ENCODE assay signal across 29 mouse cellular contexts in genomic region chr4:44016791-44017190, GRCm38 (mm10). TPM values are rescaled to one million over a fixed set of nuclear protein-coding genes. Genes with fewer than 3 reads are reported as not detected.
DNase-seq lines count a peak whose midpoint lies in the region; ATAC-seq lines count a peak whose summit lies in the region.
"Had no signal": no experiment of that assay in that cellular context is flagged by ENCODE, and none has a peak within 500 bp of the region (broad histone marks: within the 10 kb centered on the region; RNA-seq: fewer than 3 reads in every experiment).

No protein-coding gene starts in this region.

- H3K9ac ChIP-seq in intestine, embryonic 16.5 days (ENCODE audit: low read depth, low read length), result no peak overlapping the region
- no peak overlapping the region for H3K9ac ChIP-seq in kidney, embryonic 15.5 days
- no peak overlapping the region for H3K9ac ChIP-seq in forebrain, embryonic 16.5 days (replicated peaks; ENCODE audit: low read depth, low read length)
- H3K9ac ChIP-seq in midbrain, embryonic 16.5 days (ENCODE audit: low read depth, low read length), result no peak overlapping the region
- H3K9ac ChIP-seq: heart, embryonic 15.5 days; limb, embryonic 12.5 days; lung, embryonic 15.5 days; midbrain, embryonic 15.5 days; stomach, embryonic 15.5 days had no signal

- intact Hi-C loops in heart, postnatal 14 days (cut with DNase I), result no loop called here

- H3K4me2 ChIP-seq in intestine, embryonic 16.5 days (ENCODE audit: low read depth, low read length), result 0 out of 2 replicates have a peak overlapping the region, but pooled peaks have one; percentile 11
- H3K4me2 ChIP-seq in kidney, embryonic 15.5 days, result no peak overlapping the region
- H3K4me2 ChIP-seq in forebrain, embryonic 16.5 days (ENCODE audit: low read length), result no peak overlapping the region
- H3K4me2 ChIP-seq in midbrain, embryonic 16.5 days (ENCODE audit: low read length), result no peak overlapping the region
- H3K4me2 ChIP-seq: heart, embryonic 15.5 days; limb, embryonic 12.5 days; lung, embryonic 15.5 days; midbrain, embryonic 15.5 days; stomach, embryonic 15.5 days had no signal

- peak; percentile 61 for DNase-seq in heart, embryonic 10.5 days (ENCODE audit: low spot score)
- no peak for DNase-seq in heart, postnatal 14 days
- DNase-seq in kidney, postnatal 36 days, result peak; percentile 73 to 79
- no peak for DNase-seq in embryo, embryonic 10 days (ENCODE audit: low spot score)
- DNase-seq: adrenal gland, postnatal 25 days; cerebellum, adult 11 months; cerebellum, adult 9-11 months; gastrocnemius, postnatal 36 days; liver, embryonic 13.5 days; right cerebral cortex, postnatal 4 days; thymus, postnatal 36 days had no signal

- ATAC-seq in intestine, embryonic 16.5 days, result peak; percentile 36; the same call in 1 of the 2 replicates
- ATAC-seq in kidney, embryonic 15.5 days (replicated peaks; ENCODE audit: low FRiP score), result no peak
- ATAC-seq in forebrain, embryonic 16.5 days, result no peak
- no peak for ATAC-seq in midbrain, embryonic 16.5 days
- ATAC-seq: hindbrain, embryonic 16.5 days; midbrain, embryonic 15.5 days had no signal

- no peaks in the 10 kb centered on the region for H3K9me3 ChIP-seq in heart, embryonic 10.5 days
- no peaks in the 10 kb centered on the region for H3K9me3 ChIP-seq in intestine, embryonic 16.5 days (ENCODE audit: control insufficient read depth, low read length)
- no peaks in the 10 kb centered on the region for H3K9me3 ChIP-seq in kidney, embryonic 15.5 days (replicated peaks)
- H3K9me3 ChIP-seq in forebrain, embryonic 16.5 days (ENCODE audit: control insufficient read depth, low read length), result no peaks in the 10 kb centered on the region
- H3K9me3 ChIP-seq in midbrain, embryonic 16.5 days (replicated peaks; ENCODE audit: control insufficient read depth, low read length, poor library complexity, severe bottlenecking), result no peaks in the 10 kb centered on the region
- H3K9me3 ChIP-seq: heart, embryonic 15.5 days; limb, embryonic 12.5 days; liver, embryonic 13.5 days; lung, embryonic 15.5 days; midbrain, embryonic 15.5 days; stomach, embryonic 15.5 days had no signal

- peaks cover 50% of the 10 kb centered on the region for H3K36me3 ChIP-seq in heart, embryonic 10.5 days
- peaks cover 11% of the 10 kb centered on the region; the same call in 1 of the 2 replicates for H3K36me3 ChIP-seq in intestine, embryonic 16.5 days (ENCODE audit: control insufficient read depth, insufficient read depth, low read length)
- H3K36me3 ChIP-seq in kidney, embryonic 15.5 days, result peaks cover 39% of the 10 kb centered on the region
- peaks cover 10% of the 10 kb centered on the region; the same call in 1 of the 2 replicates for H3K36me3 ChIP-seq in forebrain, embryonic 16.5 days (ENCODE audit: control insufficient read depth, insufficient read depth)
- H3K36me3 ChIP-seq in midbrain, embryonic 16.5 days (ENCODE audit: control insufficient read depth, insufficient read depth, low read length), result peaks cover 8% of the 10 kb centered on the region

- 93% methylated on average over 12 of the region's 12 CpGs for WGBS in heart, embryonic 10.5 days
- 71% methylated on average over 12 of the region's 12 CpGs for WGBS in intestine, embryonic 16.5 days
- WGBS in kidney, embryonic 15.5 days, result 83% methylated on average over 12 of the region's 12 CpGs
- 96% methylated on average over 12 of the region's 12 CpGs for WGBS in forebrain, embryonic 16.5 days
- WGBS in midbrain, embryonic 16.5 days, result 98% methylated on average over 12 of the region's 12 CpGs

- peaks cover 37% of the 10 kb centered on the region for H3K4me1 ChIP-seq in heart, embryonic 10.5 days
- peaks cover 24% of the 10 kb centered on the region for H3K4me1 ChIP-seq in intestine, embryonic 16.5 days (ENCODE audit: control insufficient read depth, insufficient read depth, low read length)
- peaks cover 46% of the 10 kb centered on the region for H3K4me1 ChIP-seq in kidney, embryonic 15.5 days
- H3K4me1 ChIP-seq in forebrain, embryonic 16.5 days (replicated peaks; ENCODE audit: control insufficient read depth, insufficient read depth, low read length), result peaks cover 21% of the 10 kb centered on the region
- H3K4me1 ChIP-seq in midbrain, embryonic 16.5 days (ENCODE audit: control insufficient read depth, insufficient read depth, low read length), result peaks cover 23% of the 10 kb centered on the region

- no peak overlapping the region for H3K4me3 ChIP-seq in heart, embryonic 10.5 days
- H3K4me3 ChIP-seq in intestine, embryonic 16.5 days (ENCODE audit: low read length), result no peak overlapping the region
- no peak overlapping the region for H3K4me3 ChIP-seq in kidney, embryonic 15.5 days (replicated peaks)
- no peak overlapping the region for H3K4me3 ChIP-seq in forebrain, embryonic 16.5 days (replicated peaks; ENCODE audit: low read length)
- no peak overlapping the region for H3K4me3 ChIP-seq in midbrain, embryonic 16.5 days (ENCODE audit: low read depth, low read length)
- H3K4me3 ChIP-seq: heart, embryonic 15.5 days; limb, embryonic 12.5 days; liver, embryonic 13.5 days; lung, embryonic 15.5 days; midbrain, embryonic 15.5 days; stomach, embryonic 15.5 days had no signal

- no peaks in the 10 kb centered on the region for H3K27me3 ChIP-seq in heart, embryonic 10.5 days (ENCODE audit: insufficient read depth, poor library complexity, severe bottlenecking)
- no peaks in the 10 kb centered on the region for H3K27me3 ChIP-seq in intestine, embryonic 16.5 days (replicated peaks; ENCODE audit: control insufficient read depth, insufficient read depth, low read length)
- no peaks in the 10 kb centered on the region for H3K27me3 ChIP-seq in kidney, embryonic 15.5 days
- H3K27me3 ChIP-seq in forebrain, embryonic 16.5 days (replicated peaks; ENCODE audit: control insufficient read depth, insufficient read depth, low read length), result no peaks in the 10 kb centered on the region
- H3K27me3 ChIP-seq in midbrain, embryonic 16.5 days (ENCODE audit: control insufficient read depth, insufficient read depth, low read depth, low read length), result peaks cover 7% of the 10 kb centered on the region
- H3K27me3 ChIP-seq: heart, embryonic 15.5 days; limb, embryonic 12.5 days; liver, embryonic 13.5 days; lung, embryonic 15.5 days; stomach, embryonic 15.5 days had no signal

- H3K27ac ChIP-seq in heart, embryonic 10.5 days, result no peak overlapping the region
- 0 out of 2 replicates have a peak overlapping the region, but pooled peaks have one; percentile 4 for H3K27ac ChIP-seq in intestine, embryonic 16.5 days (ENCODE audit: low read length)
- 0 out of 2 replicates have a peak overlapping the region, but pooled peaks have one; percentile 9 for H3K27ac ChIP-seq in kidney, embryonic 15.5 days
- H3K27ac ChIP-seq in forebrain, embryonic 16.5 days (ENCODE audit: low read length), result no peak overlapping the region
- H3K27ac ChIP-seq in midbrain, embryonic 16.5 days (ENCODE audit: low read length), result no peak overlapping the region
- H3K27ac ChIP-seq: heart, embryonic 15.5 days; limb, embryonic 12.5 days; lung, embryonic 15.5 days; midbrain, embryonic 15.5 days; stomach, embryonic 15.5 days had no signal

RNA-seq across cellular contexts. Expression of gene Clta, which starts 12.5 kb away (rescaled TPM):
- polyA plus RNA-seq in heart, embryonic 10.5 days (2016; fragmentation: Nextera tagmentation; extraction: Ambion mirVana), result 156 and 170 TPM in 2 replicates
- 10 to 100 TPM; 83.0 to 91.0 TPM for total RNA-seq in heart, postnatal 14 days (2021)
- polyA plus RNA-seq in intestine, embryonic 16.5 days (2015; fragmentation: Nextera tagmentation; extraction: Ambion mirVana), result 241 and 256 TPM in 2 replicates
- 231 and 236 TPM in 2 replicates for polyA plus RNA-seq in kidney, embryonic 15.5 days (2015; fragmentation: Nextera tagmentation; extraction: Ambion mirVana)
- polyA plus RNA-seq in forebrain, embryonic 16.5 days (2015; fragmentation: Nextera tagmentation; extraction: Ambion mirVana), result 296 and 297 TPM in 2 replicates
- 340 and 348 TPM in 2 replicates for polyA plus RNA-seq in midbrain, embryonic 16.5 days (2015; fragmentation: Nextera tagmentation; extraction: Ambion mirVana)

RNA-seq across cellular contexts. Expression of gene Ccin, which starts 33.5 kb away (rescaled TPM):
- polyA plus RNA-seq in heart, embryonic 10.5 days (2016; fragmentation: Nextera tagmentation; extraction: Ambion mirVana), result not detected in 2 replicates
- total RNA-seq in heart, postnatal 14 days (2021), result not detected
- polyA plus RNA-seq in intestine, embryonic 16.5 days (2015; fragmentation: Nextera tagmentation; extraction: Ambion mirVana), result not detected in 2 replicates
- not detected in 2 replicates for polyA plus RNA-seq in kidney, embryonic 15.5 days (2015; fragmentation: Nextera tagmentation; extraction: Ambion mirVana)
- polyA plus RNA-seq in forebrain, embryonic 16.5 days (2015; fragmentation: Nextera tagmentation; extraction: Ambion mirVana), result not detected in 2 replicates
- polyA plus RNA-seq in midbrain, embryonic 16.5 days (2015; fragmentation: Nextera tagmentation; extraction: Ambion mirVana), result not detected in 2 replicates
- total RNA-seq: adrenal gland, postnatal 25 days; gastrocnemius, adult 18-20 months; gastrocnemius, postnatal 36 days; heart, adult 8-10 months; hematopoietic stem cell, adult 5-6 weeks; left cerebral cortex, postnatal 14 days had no signal
- polyA plus RNA-seq: cortical plate, adult 2 months; embryonic facial prominence, embryonic 11.5 days; forebrain, embryonic 11.5 days; heart, embryonic 15.5 days; hindbrain, embryonic 16.5 days; limb, embryonic 12.5 days; liver, embryonic 13.5 days; lung, embryonic 15.5 days; midbrain, embryonic 15.5 days; neural tube, embryonic 14.5 days; stomach, embryonic 15.5 days had no signal

RNA-seq across cellular contexts. Expression of gene Glipr2, which starts 59.6 kb away (rescaled TPM):
- polyA plus RNA-seq in heart, embryonic 10.5 days (2016; fragmentation: Nextera tagmentation; extraction: Ambion mirVana), result 114 and 119 TPM in 2 replicates
- 1 to 10 TPM; 5.5 to 8.9 TPM for total RNA-seq in heart, postnatal 14 days (2021)
- 69.4 and 78.5 TPM in 2 replicates for polyA plus RNA-seq in intestine, embryonic 16.5 days (2015; fragmentation: Nextera tagmentation; extraction: Ambion mirVana)
- 71.7 and 73.9 TPM in 2 replicates for polyA plus RNA-seq in kidney, embryonic 15.5 days (2015; fragmentation: Nextera tagmentation; extraction: Ambion mirVana)
- 27.2 and 28.8 TPM in 2 replicates for polyA plus RNA-seq in forebrain, embryonic 16.5 days (2015; fragmentation: Nextera tagmentation; extraction: Ambion mirVana)
- 26.6 and 32.1 TPM in 2 replicates for polyA plus RNA-seq in midbrain, embryonic 16.5 days (2015; fragmentation: Nextera tagmentation; extraction: Ambion mirVana)

Comparison
In these comparisons a context has a peak if more than half of its experiments do, and no peak if none do; other contexts are left out.
1. DNase-seq: peak in heart, embryonic 10.5 days (single experiment) and kidney, postnatal 36 days (2 of 2); none in heart, postnatal 14 days (0 of 2) and embryo, embryonic 10 days (single experiment).
2. H3K27ac ChIP-seq: peak in intestine, embryonic 16.5 days (single experiment) and kidney, embryonic 15.5 days (single experiment); none in heart, embryonic 10.5 days (single experiment), forebrain, embryonic 16.5 days (single experiment) and midbrain, embryonic 16.5 days (single experiment).